Mouse (Mus musculus): ENCODE data around the gene Lrrc71. TPM values are rescaled to one million over a fixed set of nuclear protein-coding genes. Genes with fewer than 3 reads are reported as not detected.

Lrrc71 gene
- total RNA-seq (2021), result 0.56 and 0.60 TPM in 2 replicates
- long read RNA-seq, experiment 1, result 0 reads
- long read RNA-seq, experiment 2, partial matches to known transcripts, result 0 of 1 reads
- long read RNA-seq, experiment 2, other reads (novel, unspliced or antisense), result 1 of 1 reads

DNA sequence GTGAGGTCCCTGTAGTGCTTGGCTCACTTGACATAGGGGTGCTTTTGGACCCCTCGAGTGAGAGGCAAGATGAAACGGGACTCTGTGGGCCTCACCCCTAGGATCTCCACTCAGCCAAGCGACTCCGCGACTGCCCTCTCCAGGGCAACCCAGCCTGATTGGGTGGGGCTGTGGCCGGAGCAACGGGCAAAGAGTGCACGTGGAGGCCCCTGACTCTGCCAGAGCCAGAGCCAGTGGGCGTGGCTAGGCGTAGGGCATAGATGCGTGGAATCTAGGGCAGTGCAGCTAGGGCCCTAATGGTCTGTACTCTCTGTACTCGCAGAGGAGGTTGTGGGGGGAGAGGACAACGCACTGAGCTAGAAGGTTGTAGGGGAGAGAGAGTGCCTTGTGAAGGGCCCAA is at the start of gene Lrrc71:
Gene Lrrc71 (minus strand): TSS at position 195 of the 400 bp plus-strand sequence.
- DNase-seq, result peak; percentile 56

DNA sequence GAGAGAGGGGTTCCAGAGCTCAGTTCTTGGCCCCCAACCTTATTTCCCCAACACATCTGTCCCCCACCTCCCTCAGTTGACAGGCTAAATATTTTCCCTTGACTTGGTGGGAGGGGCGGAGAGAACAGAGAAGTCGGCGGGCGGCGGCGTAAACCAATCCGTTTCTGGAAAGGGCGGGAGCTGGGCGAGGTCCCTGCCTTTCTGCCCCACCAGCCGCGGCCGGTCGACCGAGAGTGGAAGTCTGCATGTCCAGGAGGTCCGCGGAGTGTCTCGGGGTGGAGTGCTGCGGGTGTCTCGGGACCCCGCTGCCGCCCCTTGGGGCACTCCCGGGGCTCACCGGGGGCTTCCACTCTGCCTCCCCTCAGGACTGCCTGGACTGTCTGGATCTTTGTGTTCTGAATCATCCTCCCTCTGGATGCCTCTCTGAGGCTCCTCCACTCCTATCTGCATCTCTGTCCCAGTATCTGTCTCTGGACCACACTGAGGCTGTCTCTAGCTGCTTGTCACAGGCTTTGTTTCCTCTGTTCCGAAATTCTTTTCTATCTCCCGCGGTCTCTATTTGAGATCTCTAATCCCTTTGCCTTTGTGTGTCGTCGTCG is 48.4 kb upstream of the Lrrc71 start, which contains the start of gene Insrr:
Gene Insrr (plus strand): TSS at position 216 of the 599 bp plus-strand sequence.
- DNase-seq, result peak; percentile 61

DNA sequence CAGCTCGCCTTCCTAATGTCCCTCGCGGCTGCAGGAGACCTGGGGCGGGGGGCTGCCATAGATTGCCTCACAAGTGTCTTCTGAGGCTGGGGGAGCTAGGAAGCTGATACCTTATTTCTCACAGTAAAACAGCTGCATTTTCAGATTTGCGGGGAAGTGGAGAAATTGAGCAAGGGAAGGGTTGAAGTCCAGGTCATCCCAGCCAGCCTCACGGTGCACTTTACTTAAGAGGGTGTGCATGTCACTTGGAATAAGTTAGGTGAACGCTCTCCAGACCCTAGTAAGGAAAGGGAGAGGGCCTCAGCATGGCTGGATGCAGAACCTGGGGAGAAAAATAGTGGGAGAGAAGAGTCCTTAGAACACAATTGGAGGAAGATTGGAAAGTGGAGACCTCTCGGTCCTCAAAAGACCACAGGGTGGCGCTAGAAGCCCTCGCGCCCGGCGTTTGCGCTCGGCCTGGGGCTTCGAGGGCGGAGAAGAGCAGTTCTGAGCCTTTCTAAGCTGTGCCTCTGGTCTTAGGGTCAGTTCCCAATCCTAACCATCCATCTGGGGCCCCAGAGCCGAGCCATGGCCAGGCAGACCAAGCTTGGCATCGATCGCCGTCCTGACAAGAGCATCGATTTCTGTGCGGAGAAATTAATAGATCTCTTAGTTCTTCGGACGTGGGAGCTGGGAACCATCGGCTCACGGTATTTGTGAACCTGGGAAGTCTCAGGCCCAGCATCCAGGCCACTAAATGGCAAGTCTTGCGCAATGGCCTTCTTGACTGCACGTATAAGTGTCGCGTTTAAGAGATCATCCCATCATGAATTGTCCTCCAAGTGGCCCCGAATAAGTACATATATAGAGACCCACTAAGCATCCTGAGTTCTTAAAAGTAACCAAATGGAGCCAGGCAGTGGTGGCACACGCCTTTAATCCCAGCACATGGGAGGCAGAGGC is 47.2 kb upstream of the Lrrc71 start:
- DNase-seq, result peak; percentile 84

- DNase-seq, result peak; percentile 42
Measured at GRCm38 (mm10) chr3:87794922-87795325, 46.5 kb upstream of the Lrrc71 start, which contains the start of gene Ntrk1. Ntrk1 (minus strand) TSS chr3:87795162.

- no peak for DNase-seq
Measured at GRCm38 (mm10) chr3:87789768-87790167, 41.3 kb upstream of the Lrrc71 start.

- no peak for DNase-seq
Measured at GRCm38 (mm10) chr3:87789248-87789647, 40.8 kb upstream of the Lrrc71 start.

DNA sequence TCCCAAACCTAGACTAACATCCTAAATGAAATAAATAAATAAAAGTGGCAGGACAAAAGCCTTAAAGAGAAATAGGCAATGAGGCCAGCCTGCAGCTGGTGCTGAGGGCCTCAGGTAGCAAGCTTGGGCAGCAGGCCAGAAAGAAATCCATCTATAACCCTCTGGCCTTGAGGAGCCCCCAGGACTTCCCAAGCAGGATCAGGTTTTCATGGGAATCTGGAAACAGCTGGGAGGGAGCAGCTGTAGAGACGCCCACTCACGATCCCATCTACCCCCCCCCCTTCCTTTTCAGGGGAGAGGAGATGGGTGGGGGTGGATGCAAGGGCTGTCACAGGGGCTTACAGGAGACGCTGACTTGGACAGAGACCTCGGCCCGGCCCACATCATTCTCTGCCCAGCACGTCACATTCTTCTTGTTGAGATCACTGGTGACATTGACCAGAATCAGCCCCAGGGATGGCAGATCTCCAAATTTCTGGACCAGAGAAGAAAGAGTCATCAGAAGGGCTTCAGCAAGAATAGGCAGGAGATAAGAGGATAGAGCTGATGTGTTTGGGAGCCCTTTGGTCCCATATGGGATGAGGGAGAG is 37.3 kb upstream of the Lrrc71 start:
- peak; percentile 60 for DNase-seq

DNA sequence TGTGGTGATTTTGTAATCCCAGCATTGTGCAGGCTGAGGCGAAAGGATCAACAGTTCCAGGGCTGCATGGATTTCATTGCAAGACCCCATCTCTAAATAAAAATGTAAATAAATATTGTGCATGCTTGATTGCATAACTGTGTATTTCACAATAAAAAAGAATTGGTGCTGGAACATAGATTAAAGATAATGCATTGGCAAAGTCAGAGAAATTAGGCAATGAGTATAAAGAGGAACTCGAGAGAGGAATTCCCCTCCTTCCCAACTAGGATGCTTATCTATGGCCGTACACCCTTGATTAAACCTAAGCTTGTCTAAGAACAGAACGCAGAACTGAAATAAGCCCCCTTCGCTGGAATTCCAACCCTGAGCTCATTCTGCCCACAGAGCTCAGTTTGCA is 36.7 kb upstream of the Lrrc71 start:
- no peak for DNase-seq

GRCm38 (mm10) chr3:87783282-87784023 is 35.0 kb upstream of the Lrrc71 start:
- DNase-seq, result no peak

- DNase-seq, result no peak
Measured at GRCm38 (mm10) chr3:87779086-87779485, 30.7 kb upstream of the Lrrc71 start.

GRCm38 (mm10) chr3:87778283-87778682 is 29.9 kb upstream of the Lrrc71 start:
- peak; percentile 41 for DNase-seq

- no peak for DNase-seq
Measured at GRCm38 (mm10) chr3:87771088-87771487, 22.7 kb upstream of the Lrrc71 start.

- peak; percentile 60 for DNase-seq
Measured at GRCm38 (mm10) chr3:87770280-87770679, 21.9 kb upstream of the Lrrc71 start.

GRCm38 (mm10) chr3:87769506-87769905 is 21.1 kb upstream of the Lrrc71 start:
- DNase-seq, result no peak

- DNase-seq, result peak; percentile 92
Measured at GRCm38 (mm10) chr3:87768844-87769243, 20.4 kb upstream of the Lrrc71 start.

DNA sequence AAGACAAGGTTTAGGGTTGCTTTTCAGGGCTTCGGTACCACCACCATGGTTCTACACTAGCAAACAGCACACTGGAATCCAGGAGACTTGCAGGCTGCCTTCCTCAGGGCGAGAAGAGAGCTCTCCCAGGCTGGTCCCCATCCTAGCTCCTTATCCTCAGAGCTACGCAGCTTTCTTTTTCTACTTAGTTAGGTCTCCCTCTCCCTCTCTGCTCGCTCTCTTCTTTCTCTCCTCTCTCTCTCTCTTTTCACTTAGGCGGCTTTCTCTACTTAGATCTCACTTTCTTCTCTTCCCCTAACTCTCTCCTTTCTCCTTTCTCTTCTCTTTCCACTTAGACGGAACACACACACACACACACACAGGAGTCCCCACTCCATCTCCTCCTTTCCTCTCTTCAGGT is 20.0 kb upstream of the Lrrc71 start:
- DNase-seq, result no peak

DNA sequence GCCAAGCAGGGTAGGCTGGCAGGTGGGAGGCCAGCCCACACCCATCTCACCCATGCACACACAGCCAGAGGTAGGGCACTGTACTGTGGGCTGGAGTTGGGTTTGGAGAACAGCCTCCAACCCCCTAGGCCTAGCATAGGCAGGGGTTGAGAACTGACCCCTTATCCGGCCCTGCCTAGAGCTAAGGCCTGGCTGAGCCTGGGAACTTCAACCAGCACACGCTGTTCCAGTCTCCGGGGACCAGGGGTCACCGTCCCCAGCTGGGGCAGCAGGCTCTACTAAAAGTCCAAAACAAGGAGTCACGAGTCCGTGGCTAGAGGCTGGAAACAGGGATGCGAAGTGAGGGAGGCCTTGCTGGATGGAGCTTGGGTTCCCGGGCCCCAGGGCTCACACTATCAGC is 19.3 kb upstream of the Lrrc71 start:
- no peak for DNase-seq

GRCm38 (mm10) chr3:87766284-87766667 is 17.9 kb upstream of the Lrrc71 start:
- DNase-seq, result no peak

- no peak for DNase-seq
Measured at GRCm38 (mm10) chr3:87765631-87766283, 17.3 kb upstream of the Lrrc71 start.

DNA sequence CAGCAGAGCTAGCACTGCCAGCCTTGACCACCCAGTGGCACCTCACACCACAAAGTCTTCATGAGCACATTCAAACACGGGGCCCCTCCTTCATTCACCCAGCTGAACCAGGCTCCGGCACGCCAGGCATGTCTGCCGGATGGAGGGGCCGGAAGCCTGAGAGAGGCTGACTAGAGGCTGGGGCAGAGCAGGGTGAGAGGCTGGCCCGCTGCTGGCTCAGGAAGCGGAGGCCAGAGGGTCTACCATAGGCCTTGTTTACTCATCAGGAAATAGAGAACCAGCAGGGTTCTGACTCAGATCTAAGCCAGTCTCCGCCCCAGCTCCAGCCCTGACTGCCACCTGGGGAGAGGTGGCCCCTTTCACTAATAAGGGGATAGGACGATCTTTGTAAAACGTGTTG is 16.7 kb upstream of the Lrrc71 start:
- peak; percentile 75 for DNase-seq

GRCm38 (mm10) chr3:87764506-87764905 is 16.1 kb upstream of the Lrrc71 start:
- DNase-seq, result no peak
